21 mouse cellular contexts compared by ENCODE assay signal in the genomic region with DNA sequence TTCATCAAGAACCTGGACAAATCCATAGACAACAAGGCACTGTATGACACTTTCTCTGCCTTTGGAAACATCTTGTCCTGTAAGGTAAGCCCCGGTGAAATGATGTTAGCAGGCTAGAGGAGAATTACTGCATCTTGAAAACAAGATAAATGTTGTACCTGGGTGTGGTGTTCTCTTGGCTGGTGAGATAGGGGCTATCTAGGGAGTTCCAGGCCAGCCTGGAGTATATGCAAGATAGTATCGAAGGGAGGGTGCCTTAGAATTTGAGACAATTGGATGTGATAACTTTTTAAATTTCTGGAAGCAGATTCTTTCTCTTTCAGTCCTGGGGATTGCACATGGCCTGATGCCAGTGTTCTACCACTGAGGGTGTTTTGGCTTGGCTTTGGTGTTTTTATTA. TPM values are rescaled to one million over a fixed set of nuclear protein-coding genes. Genes with fewer than 3 reads are reported as not detected.
DNase-seq lines count a peak whose midpoint lies in the region; ATAC-seq and TF ChIP-seq lines count a peak whose summit lies in the region.
"Had no signal": no experiment of that assay in that cellular context is flagged by ENCODE, and none has a peak within 500 bp of the region (broad histone marks: within the 10 kb centered on the region; RNA-seq: fewer than 3 reads in every experiment).

No protein-coding gene starts in this region.

- no peak for TF ChIP-seq POLR2A in myocyte (IDR thresholded peaks at IDR 0.05; ENCODE audit: insufficient read length, low read depth)

- DNase-seq in heart, postnatal 10 days, result no peak
- DNase-seq in c-Kit-positive CD71-positive TER-119-negative erythroid progenitor cells, embryonic 14.5 days (ENCODE audit: low read depth), result peak; percentile 90
- no peak for DNase-seq in liver, embryonic 11.5 days (ENCODE audit: low spot score)
- no peak for DNase-seq in embryo, embryonic 11 days
- DNase-seq in layer of hippocampus, postnatal 36 days, result no peak
- DNase-seq: adrenal gland, postnatal 25 days; cerebellum, postnatal 36 days; lung, postnatal 36 days; thymus, adult 2 months had no signal

- WGBS in heart, embryonic 16.5 days, result 72% methylated on average over 2 of the region's 2 CpGs
- WGBS in liver, embryonic 11.5 days, result 57% methylated on average over 2 of the region's 2 CpGs

- no peak overlapping the region for H3ac ChIP-seq in myocyte (ENCODE audit: control insufficient read depth, insufficient read length)

- H3K27me3 ChIP-seq in heart, embryonic 16.5 days (ENCODE audit: control insufficient read depth, insufficient read depth, low read length), result no peaks in the 10 kb centered on the region
- no peaks in the 10 kb centered on the region for H3K27me3 ChIP-seq in liver, embryonic 11.5 days (replicated peaks; ENCODE audit: control insufficient read depth, insufficient read depth, low read length)
- no peaks in the 10 kb centered on the region for H3K27me3 ChIP-seq in myocyte (ENCODE audit: control insufficient read depth, insufficient read depth, insufficient read length)
- H3K27me3 ChIP-seq: hindbrain, embryonic 12.5 days; kidney, embryonic 15.5 days; limb, embryonic 15.5 days; midbrain, embryonic 13.5 days had no signal

- peaks cover 29% of the 10 kb centered on the region for H3K4me1 ChIP-seq in heart, embryonic 16.5 days (ENCODE audit: control insufficient read depth, insufficient read depth, low read length)
- H3K4me1 ChIP-seq in liver, embryonic 11.5 days (replicated peaks; ENCODE audit: control insufficient read depth, insufficient read depth, low read length), result peaks cover 26% of the 10 kb centered on the region

- intact Hi-C loops in heart, postnatal 10 days (cut with DNase I), result no loop called here

- H3K4me2 ChIP-seq in heart, embryonic 16.5 days (ENCODE audit: low read depth, low read length), result peak overlapping the region; percentile 65; the same call in 1 of the 2 replicates
- peak overlapping the region; percentile 92 for H3K4me2 ChIP-seq in liver, embryonic 11.5 days
- peak overlapping the region; percentile 99 for H3K4me2 ChIP-seq in myocyte (ENCODE audit: low read depth)
- H3K4me2 ChIP-seq: hindbrain, embryonic 12.5 days; limb, embryonic 15.5 days; midbrain, embryonic 13.5 days had no signal

- no peak for ATAC-seq in heart, embryonic 16.5 days (replicated peaks; ENCODE audit: extremely low read depth, insufficient read depth, low FRiP score)
- ATAC-seq in liver, embryonic 11.5 days (replicated peaks; ENCODE audit: low FRiP score), result peak; percentile 80
- ATAC-seq: activated CD4-positive, CD25-positive, alpha-beta regulatory T cell, adult 4 months; midbrain, embryonic 13.5 days had no signal

- H3K9me3 ChIP-seq in heart, embryonic 16.5 days (replicated peaks; ENCODE audit: control insufficient read depth, low read length), result no peaks in the 10 kb centered on the region
- no peaks in the 10 kb centered on the region for H3K9me3 ChIP-seq in liver, embryonic 11.5 days (ENCODE audit: control insufficient read depth, low read length)
- H3K9me3 ChIP-seq: hindbrain, embryonic 12.5 days; kidney, embryonic 15.5 days; limb, embryonic 15.5 days; midbrain, embryonic 13.5 days had no signal

- no peak overlapping the region for H3K4me3 ChIP-seq in heart, embryonic 16.5 days (ENCODE audit: low read length)
- peak overlapping the region; percentile 90 for H3K4me3 ChIP-seq in liver, embryonic 11.5 days (ENCODE audit: low read depth, low read length)
- H3K4me3 ChIP-seq in myocyte, result no peak overlapping the region
- H3K4me3 ChIP-seq: hindbrain, embryonic 12.5 days; kidney, embryonic 15.5 days; layer of hippocampus, adult 2 months; limb, embryonic 15.5 days; midbrain, embryonic 13.5 days had no signal

- no peak overlapping the region for H3K27ac ChIP-seq in heart, embryonic 16.5 days (ENCODE audit: low read length)
- peak overlapping the region; percentile 90 for H3K27ac ChIP-seq in liver, embryonic 11.5 days (ENCODE audit: low read depth, low read length)
- H3K27ac ChIP-seq: hindbrain, embryonic 12.5 days; kidney, embryonic 15.5 days; layer of hippocampus, adult 2 months; limb, embryonic 15.5 days; midbrain, embryonic 13.5 days had no signal

- H3K9ac ChIP-seq in heart, embryonic 16.5 days (ENCODE audit: low read length), result no peak overlapping the region
- peak overlapping the region; percentile 85 for H3K9ac ChIP-seq in liver, embryonic 11.5 days (ENCODE audit: low read depth, low read length)
- H3K9ac ChIP-seq: hindbrain, embryonic 12.5 days; kidney, embryonic 15.5 days; limb, embryonic 15.5 days; midbrain, embryonic 13.5 days had no signal

- H3K79me2 ChIP-seq in myocyte (ENCODE audit: control insufficient read depth, insufficient read depth), result peaks cover 51% of the 10 kb centered on the region

- peaks cover 44% of the 10 kb centered on the region for H3K36me3 ChIP-seq in heart, embryonic 16.5 days (ENCODE audit: control insufficient read depth, insufficient read depth)
- peaks cover 70% of the 10 kb centered on the region for H3K36me3 ChIP-seq in liver, embryonic 11.5 days (ENCODE audit: control insufficient read depth, insufficient read depth, low read length)
- H3K36me3 ChIP-seq in myocyte (ENCODE audit: control insufficient read depth, insufficient read depth), result peaks cover 40% of the 10 kb centered on the region

TF ChIP-seq in myocyte, 11 proteins besides CTCF, POLR2A, EP300 and RAD21:
- TF ChIP-seq TCF12 (IDR thresholded peaks at IDR 0.05; ENCODE audit: insufficient read depth, poor library complexity, severe bottlenecking), result no peak
- no peak for TF ChIP-seq REST (IDR thresholded peaks at IDR 0.05; ENCODE audit: insufficient read depth, insufficient read length)
- TF ChIP-seq TCF3 (IDR thresholded peaks at IDR 0.05; ENCODE audit: insufficient read length, low read depth), result no peak
- no peak for TF ChIP-seq CEBPB (IDR thresholded peaks at IDR 0.05; ENCODE audit: insufficient read depth, poor library complexity, severe bottlenecking)
- TF ChIP-seq SRF (IDR thresholded peaks at IDR 0.05; ENCODE audit: control insufficient read depth, insufficient read length, low read depth), result no peak
- no peak for TF ChIP-seq MAX (IDR thresholded peaks at IDR 0.05; ENCODE audit: low read depth)
- no peak for TF ChIP-seq MYOG (IDR thresholded peaks at IDR 0.05; ENCODE audit: control insufficient read depth in 1 of 3, insufficient read depth in 1 of 3, insufficient read length in 2 of 3, low read depth in 2 of 3)
- no peak for TF ChIP-seq E2F4 (IDR thresholded peaks at IDR 0.05; ENCODE audit: insufficient read depth)
- TF ChIP-seq POLR2AphosphoS2 (IDR thresholded peaks at IDR 0.05; ENCODE audit: insufficient read length, low read depth), result no peak
- no peak for TF ChIP-seq USF1 (IDR thresholded peaks at IDR 0.05; ENCODE audit: low read depth)
- no peak for TF ChIP-seq MYOD1 (IDR thresholded peaks at IDR 0.05; ENCODE audit: control insufficient read depth in 1 of 3, insufficient read length in 2 of 3, low read depth in 2 of 3)
TF ChIP-seq in myocyte: peak in this region for 0.

RNA-seq across cellular contexts. Expression of gene Pabpc4, which starts 24.6 kb away (rescaled TPM):
- 55.0 and 60.5 TPM in 2 replicates for polyA plus RNA-seq in heart, embryonic 16.5 days (2015; fragmentation: Nextera tagmentation; extraction: Ambion mirVana)
- 100 to 1,000 TPM; 259 to 282 TPM for total RNA-seq in heart, postnatal 10 days (2021)
- 119 and 147 TPM in 2 replicates for polyA plus RNA-seq in liver, embryonic 11.5 days (2014; fragmentation: Nextera tagmentation; extraction: Ambion mirVana)
- 154 TPM for polyA plus RNA-seq in myocyte (2012; fragmentation: generic; extraction: Trizol)
- 10 to 100 TPM; 44.4 to 45.0 TPM for total RNA-seq in layer of hippocampus, postnatal 36 days (2021)

RNA-seq across cellular contexts. Expression of gene Oxct2a, which starts 36.6 kb away (rescaled TPM):
- polyA plus RNA-seq in heart, embryonic 16.5 days (2015; fragmentation: Nextera tagmentation; extraction: Ambion mirVana), result not detected in 2 replicates
- not detected for total RNA-seq in heart, postnatal 10 days (2021)
- polyA plus RNA-seq in liver, embryonic 11.5 days (2014; fragmentation: Nextera tagmentation; extraction: Ambion mirVana), result 0.18 TPM in 1 of 2 replicates, not detected in the other
- 0.04 TPM for polyA plus RNA-seq in myocyte (2012; fragmentation: generic; extraction: Trizol)
- under 1 TPM in 1 of 2 experiments, not detected in 1; 0.20 TPM for total RNA-seq in layer of hippocampus, postnatal 36 days (2021)
- total RNA-seq: adrenal gland, postnatal 25 days; layer of hippocampus, adult 2 months; left cerebral cortex, postnatal 10 days had no signal
- polyA plus RNA-seq: activated CD4-positive, CD25-positive, alpha-beta regulatory T cell, adult 4 months; embryonic facial prominence, embryonic 11.5 days; forebrain, embryonic 11.5 days; hindbrain, embryonic 12.5 days; intestine, embryonic 14.5 days; kidney, embryonic 15.5 days; midbrain, embryonic 13.5 days had no signal

RNA-seq across cellular contexts. Expression of gene Heyl, which starts 53.4 kb away (rescaled TPM):
- polyA plus RNA-seq in heart, embryonic 16.5 days (2015; fragmentation: Nextera tagmentation; extraction: Ambion mirVana), result 13.2 and 13.9 TPM in 2 replicates
- 10 to 100 TPM; 31.6 to 34.3 TPM for total RNA-seq in heart, postnatal 10 days (2021)
- 2.4 and 2.5 TPM in 2 replicates for polyA plus RNA-seq in liver, embryonic 11.5 days (2014; fragmentation: Nextera tagmentation; extraction: Ambion mirVana)
- polyA plus RNA-seq in myocyte (2012; fragmentation: generic; extraction: Trizol), result 30.2 TPM
- 1 to 10 TPM; 2.3 to 2.9 TPM for total RNA-seq in layer of hippocampus, postnatal 36 days (2021)
- polyA plus RNA-seq: activated CD4-positive, CD25-positive, alpha-beta regulatory T cell, adult 4 months had no signal

RNA-seq across cellular contexts. Expression of gene Bmp8a, which starts 56.3 kb away (rescaled TPM):
- polyA plus RNA-seq in heart, embryonic 16.5 days (2015; fragmentation: Nextera tagmentation; extraction: Ambion mirVana), result 0.09 and 0.20 TPM in 2 replicates
- total RNA-seq in heart, postnatal 10 days (2021), result under 1 TPM in 1 of 2 experiments, not detected in 1; 0.17 TPM
- 0.42 and 0.63 TPM in 2 replicates for polyA plus RNA-seq in liver, embryonic 11.5 days (2014; fragmentation: Nextera tagmentation; extraction: Ambion mirVana)
- 1.2 TPM for polyA plus RNA-seq in myocyte (2012; fragmentation: generic; extraction: Trizol)
- total RNA-seq in layer of hippocampus, postnatal 36 days (2021), result not detected
- total RNA-seq: adrenal gland, postnatal 25 days had no signal
- polyA plus RNA-seq: activated CD4-positive, CD25-positive, alpha-beta regulatory T cell, adult 4 months had no signal
